Mouse (Mus musculus) heart, adult 2 months (tissue): ENCODE results near the gene Zfp287. TPM values are rescaled to one million over a fixed set of nuclear protein-coding genes. Genes with fewer than 3 reads are reported as not detected.
"Not testable (repeated sequence)": the region's sequence is repeated elsewhere in the genome, so short reads cannot be mapped to it uniquely, and the experiment has no call there.

Experiments
- DNase-seq, 2 experiments: peaks; one replicate each; pipeline ENCODE4 v3.0.0; 2021
- H3K27ac ChIP-seq: fragments of 200-600 bp; 2 replicates; pipeline ENCODE4 v1.8.1; 2022
- H3K27me3 ChIP-seq: fragments of 200-500 bp; 2 replicates; pipeline ENCODE4 v1.6.1; 2012; ENCODE audit warnings: mild to moderate bottlenecking, low read length, inconsistent platforms, mixed read lengths; ENCODE audit not compliant: control insufficient read depth, insufficient read depth
- H3K36me3 ChIP-seq: fragments of 200-500 bp; 2 replicates; pipeline ENCODE4 v1.6.1; 2012; ENCODE audit warnings: low read length, inconsistent platforms; ENCODE audit not compliant: control insufficient read depth, insufficient read depth
- H3K4me1 ChIP-seq: fragments of 200-500 bp; 2 replicates; pipeline ENCODE4 v1.6.1; 2011; ENCODE audit warnings: low read length; ENCODE audit not compliant: control insufficient read depth, insufficient read depth
- H3K4me3 ChIP-seq: fragments of 200-600 bp; 2 replicates; pipeline ENCODE4 v1.8.1; 2022
- H3K79me2 ChIP-seq: fragments of 200-500 bp; replicated peaks from 2 replicates; pipeline ENCODE4 v1.6.1; 2012; ENCODE audit warnings: mild to moderate bottlenecking, inconsistent platforms, low read length, moderate library complexity, mixed read lengths; ENCODE audit not compliant: control insufficient read depth, insufficient read depth
- H3K9ac ChIP-seq: fragments of 200-500 bp; 2 replicates; pipeline ENCODE4 v1.6.1; 2012; ENCODE audit warnings: low read depth, mild to moderate bottlenecking, control low read depth, inconsistent platforms, low read length, mixed read lengths
- CTCF ChIP-seq: fragments of 200-600 bp; IDR thresholded peaks from 2 replicates; pipeline ENCODE4 v1.8.1; 2022; ENCODE audit warnings: antibody characterized with exemption, mild to moderate bottlenecking, moderate library complexity
- EP300 ChIP-seq: fragments of 200-500 bp; IDR thresholded peaks from 2 replicates; pipeline ENCODE4 v1.6.1; 2011; ENCODE audit warnings: low read depth, low read length, control low read depth; ENCODE audit not compliant: insufficient read depth
- POLR2A ChIP-seq: fragments of 200-500 bp; IDR thresholded peaks from 2 replicates; pipeline ENCODE4 v1.6.1; 2011; ENCODE audit warnings: mild to moderate bottlenecking, low read depth, low read length, control low read depth; ENCODE audit not compliant: insufficient read depth
- WGBS: fragments of 180-500 bp; shearing (Covaris S2); methylation state at CpG from one replicate; pipeline ENCODE4 v1.1.7; 2018; 5-methylcytosine and 5-hydroxymethylcytosine counted together
- intact Hi-C: fragments of 180-260 bp; cut with DNase I; formaldehyde crosslinking; loops from one replicate; pipeline ENCODE4 v1.15.1; 2025
- polyA plus RNA-seq: library from polyadenylated mRNA; depleted of rRNA; stranded (reverse); fragments of >200 nt; gene quantifications from 2 replicates; pipeline ENCODE4 v1.2.3, GENCODE M21; 2012
- total RNA-seq, 2 experiments: library from RNA; stranded (reverse); gene quantifications; 2 replicates each; pipeline ENCODE4 v1.2.3; 2021

Zfp287 gene
- total and polyA plus RNA-seq, 3 experiments: 1.4 to 2.5 (median 1.9) TPM

GRCm38 (mm10) chr11:62756456-62757142, 24.9 kb upstream of the Zfp287 start:
- 7% methylated on average over 36 of the region's 36 CpGs for WGBS
- no peaks in the 10 kb centered on the region for H3K36me3 ChIP-seq
- no peaks in the 10 kb centered on the region for H3K4me1 ChIP-seq
- DNase-seq: peak; percentile 95 to 96
- TF ChIP-seq POLR2A (no peak), CTCF (no peak; the same call in 1 of the 2 replicates), EP300 (peak; percentile 85)
- H3K27ac ChIP-seq: no peak overlapping the region
- H3K79me2 ChIP-seq: no peaks in the 10 kb centered on the region
- H3K27me3 ChIP-seq: no peaks in the 10 kb centered on the region
- intact Hi-C loops: loop anchor here (1.0 to 2.0 kb wide), 2 partner anchors 52 to 95 kb away; no protein-coding TSS in a partner anchor
- H3K9ac ChIP-seq: peak overlapping the region; percentile 0
- H3K4me3 ChIP-seq: peak overlapping the region; percentile 2; the same call in 1 of the 2 replicates

GRCm38 (mm10) chr11:62752780-62753179, 21.1 kb upstream of the Zfp287 start, which contains the start of gene Gm10428:
TSS of gene Gm10428 (plus strand) at chr11:62753100.
- Histone ChIP-seq H3K4me1 (no peaks in the 10 kb centered on the region), H3K79me2 (no peaks in the 10 kb centered on the region), H3K36me3 (no peaks in the 10 kb centered on the region), H3K27ac (no peak within 1 kb of the TSS), H3K27me3 (no peaks in the 10 kb centered on the region; the same call in 1 of the 2 replicates), H3K9ac (no peak within 1 kb of the TSS), H3K4me3 (no peak within 1 kb of the TSS)
- TF ChIP-seq CTCF (no peak), POLR2A (no peak), EP300 (no peak)
- intact Hi-C loops: no loop called here
- 88% methylated on average over 8 of the region's 8 CpGs for WGBS
- no peak for DNase-seq

GRCm38 (mm10) chr11:62752191-62752590, 20.5 kb upstream of the Zfp287 start:
- 66% methylated on average over 11 of the region's 11 CpGs for WGBS
- no peak overlapping the region for H3K27ac ChIP-seq
- no peaks in the 10 kb centered on the region for H3K36me3 ChIP-seq
- H3K4me3 ChIP-seq: no peak overlapping the region
- TF ChIP-seq POLR2A (no peak), CTCF (no peak), EP300 (no peak)
- no peak overlapping the region for H3K9ac ChIP-seq
- no peaks in the 10 kb centered on the region for H3K79me2 ChIP-seq
- H3K4me1 ChIP-seq: no peaks in the 10 kb centered on the region
- intact Hi-C loops: no loop called here
- H3K27me3 ChIP-seq: no peaks in the 10 kb centered on the region; the same call in 1 of the 2 replicates
- DNase-seq: no peak

DNA sequence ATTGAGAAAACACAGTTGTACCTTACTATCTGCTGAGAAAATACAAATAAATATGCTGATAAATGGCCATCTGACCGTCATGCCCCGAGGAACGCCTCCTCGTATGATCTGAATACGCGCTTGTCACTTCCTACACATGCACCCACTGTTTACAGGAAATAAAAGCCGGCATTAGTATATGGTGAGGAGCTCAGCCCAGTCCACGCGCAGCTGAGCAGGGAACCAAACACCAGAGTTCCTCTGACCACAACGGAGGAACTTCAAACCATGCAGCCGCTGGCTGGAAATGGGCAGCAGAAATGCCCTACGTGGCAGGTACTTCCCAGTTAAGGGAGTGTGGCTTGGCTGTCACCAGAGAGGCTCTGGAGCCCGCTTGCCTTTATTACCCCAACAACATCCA, 17.7 kb upstream of the Zfp287 start:
- intact Hi-C loops: loop anchor here (10.0 kb wide), 2 partner anchors 385 to 415 kb away; no protein-coding TSS in a partner anchor
- WGBS: 72% methylated on average over 13 of the region's 13 CpGs
- not testable (repeated sequence) for H3K4me3 ChIP-seq, H3K4me1 ChIP-seq, H3K27ac ChIP-seq, H3K36me3 ChIP-seq, H3K9ac ChIP-seq, DNase-seq, H3K79me2 ChIP-seq, H3K27me3 ChIP-seq

DNA sequence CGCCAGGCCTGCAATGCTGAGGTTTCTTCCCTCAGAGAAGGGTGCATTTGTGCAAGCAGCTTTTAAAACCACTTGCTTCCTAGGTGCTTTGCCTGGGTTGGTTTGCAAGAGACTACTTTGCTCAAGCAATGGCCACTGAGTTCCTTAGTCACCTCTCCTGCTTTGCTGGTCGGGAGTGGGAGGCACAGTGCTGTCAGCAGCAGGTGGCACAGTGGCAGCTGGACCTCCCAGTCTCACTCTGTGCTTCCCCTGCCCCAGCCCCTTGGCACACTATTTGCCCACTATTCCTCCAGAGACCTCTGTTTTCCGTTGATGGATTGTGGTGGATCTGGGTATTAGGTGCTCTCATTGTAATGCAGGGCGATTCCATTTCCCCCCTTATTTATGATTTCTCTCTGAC, 16.4 kb upstream of the Zfp287 start:
- Histone ChIP-seq H3K9ac (no peak overlapping the region), H3K4me1 (no peaks in the 10 kb centered on the region), H3K27me3 (no peaks in the 10 kb centered on the region; the same call in 1 of the 2 replicates), H3K79me2 (no peaks in the 10 kb centered on the region), H3K36me3 (no peaks in the 10 kb centered on the region), H3K27ac (no peak overlapping the region), H3K4me3 (no peak overlapping the region)
- WGBS: 82% methylated on average over 4 of the region's 4 CpGs
- no peak for DNase-seq
- intact Hi-C loops: loop anchor here (10.0 kb wide), 2 partner anchors 387 to 417 kb away; no protein-coding TSS in a partner anchor
- no peak for TF ChIP-seq POLR2A
- no peak for TF ChIP-seq EP300
- no peak for TF ChIP-seq CTCF

- no peaks in the 10 kb centered on the region for H3K79me2 ChIP-seq
- 83% methylated on average over 9 of the region's 9 CpGs for WGBS
- H3K9ac ChIP-seq: no peak overlapping the region
- TF ChIP-seq POLR2A (no peak), EP300 (no peak), CTCF (no peak)
- intact Hi-C loops: loop anchor here (10.0 kb wide), 2 partner anchors 388 to 418 kb away; no protein-coding TSS in a partner anchor
- no peaks in the 10 kb centered on the region for H3K36me3 ChIP-seq
- no peak overlapping the region for H3K27ac ChIP-seq
- no peaks in the 10 kb centered on the region; the same call in 1 of the 2 replicates for H3K27me3 ChIP-seq
- no peaks in the 10 kb centered on the region for H3K4me1 ChIP-seq
- no peak for DNase-seq
- no peak overlapping the region for H3K4me3 ChIP-seq
These were observed 15.5 kb upstream of the Zfp287 start for GRCm38 (mm10) chr11:62747227-62747626.
